Mouse (Mus musculus): ENCODE measurements around the gene Casp9.

Gene Casp9

DNA sequence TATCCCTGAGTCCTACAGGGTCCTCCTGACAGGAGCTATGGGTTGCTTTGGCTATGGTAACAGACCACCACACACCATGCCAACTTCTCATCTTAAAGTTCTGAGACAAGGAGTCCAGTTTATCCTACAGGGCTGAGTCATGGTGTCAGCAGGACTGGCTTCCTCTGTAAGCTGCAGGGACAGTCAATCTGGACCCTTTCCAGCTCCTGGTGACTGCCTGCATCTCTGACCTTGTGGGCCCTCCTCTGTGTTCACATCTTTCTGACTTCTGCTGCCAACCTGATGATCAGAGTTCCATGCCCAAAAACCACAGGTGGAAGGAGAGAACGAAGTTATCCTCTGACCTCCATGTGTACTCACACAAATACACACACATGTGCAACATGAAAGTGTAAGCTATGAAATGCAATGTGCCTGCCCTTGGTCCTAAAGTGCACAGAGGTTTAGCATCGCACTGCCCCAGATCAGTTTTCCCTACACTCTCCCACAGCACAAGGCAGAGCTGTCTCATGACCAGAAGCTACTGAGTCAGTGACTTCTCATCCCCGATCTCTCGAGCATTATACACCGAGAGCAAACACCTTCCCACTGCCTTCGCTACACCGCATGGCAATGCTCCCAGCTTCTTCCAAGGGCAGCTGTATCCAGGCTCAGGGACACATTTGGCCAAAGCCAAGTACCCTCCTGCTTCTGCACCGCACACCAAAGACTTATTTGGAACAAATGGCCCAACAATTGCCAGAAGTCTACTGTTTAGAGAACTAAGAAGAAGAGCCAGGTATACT is 12.0 kb upstream of the Casp9 start:
- DNase-seq, result no peak

DNA sequence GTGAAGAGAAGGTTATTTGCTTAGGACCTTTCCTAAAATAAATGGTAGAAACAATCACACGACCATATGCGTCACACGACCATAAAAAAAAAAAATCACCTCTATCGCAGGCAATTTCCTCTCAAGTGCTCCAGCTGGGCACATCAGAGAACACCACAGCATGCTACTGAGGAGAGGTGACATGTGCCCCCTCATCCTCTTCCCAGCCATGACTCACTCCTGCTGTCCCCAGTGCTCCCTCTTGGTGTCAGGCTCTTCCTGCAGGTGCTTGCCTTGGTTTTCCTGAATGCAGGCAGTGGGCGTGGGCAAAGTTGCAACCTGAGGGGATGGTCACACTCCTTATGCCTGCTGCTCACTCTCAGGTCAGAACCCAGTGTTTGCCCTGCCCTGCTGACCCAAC is 8.6 kb upstream of the Casp9 start:
- DNase-seq, result no peak

DNA sequence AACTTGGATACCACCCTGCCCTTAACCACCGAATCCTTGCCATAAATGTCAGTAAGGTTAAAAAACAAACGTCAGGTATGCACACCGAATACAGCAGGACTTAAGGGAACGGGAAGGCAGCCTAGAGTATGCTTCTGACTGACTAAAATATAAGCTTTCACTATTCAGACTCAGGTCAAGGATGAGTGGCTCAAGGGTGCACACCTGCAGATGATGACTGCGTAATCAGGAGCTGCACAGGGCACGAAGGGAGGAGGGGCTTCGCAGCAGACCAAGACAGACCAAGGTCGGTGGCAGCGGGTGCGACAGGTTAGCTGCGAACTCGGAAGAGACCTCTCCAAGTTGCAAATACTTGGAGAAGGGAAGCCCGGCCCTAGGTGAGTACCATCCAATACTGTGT is 7.3 kb upstream of the Casp9 start:
- no peak for DNase-seq

DNA sequence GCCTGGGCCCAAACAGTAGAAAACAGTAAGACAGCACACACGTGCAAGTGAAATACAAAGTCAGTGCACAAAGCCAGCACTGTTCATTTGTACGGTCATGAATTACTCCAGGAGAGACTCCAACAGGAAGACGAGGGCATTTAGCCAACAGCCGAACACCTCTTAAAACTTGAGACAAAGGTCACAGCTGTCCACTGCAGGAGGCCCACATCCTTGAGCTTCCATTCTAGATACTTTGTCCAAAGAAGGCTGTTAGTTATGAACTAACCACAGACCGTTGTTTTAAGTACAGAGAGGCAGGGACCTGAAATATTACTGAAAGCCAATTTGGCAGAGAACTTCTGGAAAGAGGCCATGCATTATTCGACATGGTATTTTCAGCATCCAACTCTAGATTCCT is 6.4 kb upstream of the Casp9 start:
- no peak for DNase-seq

DNA sequence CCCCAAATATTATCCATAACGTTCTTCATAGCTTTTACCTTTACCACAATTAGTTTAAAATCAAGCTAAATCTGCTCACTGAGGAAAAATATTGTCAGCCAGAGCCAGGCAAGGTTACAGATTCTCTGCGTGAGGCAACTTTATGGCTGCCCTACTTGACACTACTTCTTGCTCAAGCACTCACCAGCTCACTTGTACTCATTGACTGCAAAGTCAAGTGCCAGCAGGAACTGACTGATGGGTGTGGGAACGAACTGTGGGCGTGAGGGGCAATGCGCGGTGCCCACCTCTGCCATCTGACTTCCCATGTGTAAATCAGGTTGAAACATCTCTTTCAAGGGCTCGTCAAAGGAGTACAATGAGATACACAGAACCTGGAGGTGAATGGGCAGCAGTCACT is 6.0 kb upstream of the Casp9 start:
- no peak for DNase-seq

DNA sequence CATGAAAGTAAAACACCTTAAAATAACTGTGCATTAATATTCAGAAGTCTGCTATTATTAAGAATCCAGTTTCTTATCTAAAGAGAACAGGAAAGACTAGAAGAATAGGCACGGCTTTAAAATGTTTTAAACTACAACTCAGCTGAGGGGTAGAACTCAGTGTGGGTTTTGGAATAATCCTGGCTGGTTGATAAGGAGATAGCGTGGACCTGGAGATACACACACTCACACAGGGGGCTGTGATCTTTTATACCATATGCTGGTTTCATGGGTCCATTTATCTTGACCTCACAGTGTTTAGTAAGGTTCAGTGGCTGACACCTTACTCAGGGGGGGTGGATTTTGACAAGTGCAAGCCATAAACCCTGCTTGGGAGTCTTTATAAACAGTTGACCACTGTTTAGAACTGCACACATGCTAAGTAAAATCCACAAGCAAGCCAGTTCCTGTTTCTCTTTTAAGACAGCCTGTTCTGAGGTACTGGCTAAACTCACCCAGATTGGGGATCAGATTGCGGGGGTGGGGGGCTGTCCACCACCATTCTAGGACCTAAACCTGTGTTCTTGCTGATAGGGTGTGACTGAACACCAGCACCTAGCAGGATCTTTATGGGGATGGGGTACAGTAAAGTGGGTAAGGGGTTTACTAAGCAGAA is 3.7 kb upstream of the Casp9 start:
- DNase-seq, result no peak

DNA sequence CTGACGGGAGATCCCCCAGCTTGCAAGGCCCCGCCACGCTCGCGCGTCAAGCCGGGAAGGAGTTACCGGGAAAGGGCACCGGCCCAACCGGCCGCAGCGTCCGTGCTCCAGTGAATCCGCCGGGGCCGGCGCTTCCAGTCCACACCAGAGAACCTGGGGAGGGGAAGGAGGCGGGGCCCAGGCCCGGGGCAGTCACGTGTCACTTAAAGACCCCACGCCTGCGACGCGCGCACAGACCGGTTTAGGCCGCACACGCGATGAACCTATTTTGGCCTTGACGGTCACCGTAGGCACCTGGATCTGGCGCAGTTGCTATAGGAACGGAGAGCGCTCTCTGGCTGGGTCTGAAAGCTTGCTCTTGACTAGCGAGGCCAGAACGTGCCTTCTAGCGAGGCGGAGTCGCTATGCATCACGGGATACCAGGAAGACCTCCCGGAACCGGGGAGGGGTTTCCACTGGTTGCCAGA is 2.9 kb upstream of the Casp9 start, which contains the start of gene Dnajc16:
TSS of gene Dnajc16 (minus strand) at position 408 of the 467 bp plus-strand sequence.
- DNase-seq, result peak; percentile 95 to 98

DNA sequence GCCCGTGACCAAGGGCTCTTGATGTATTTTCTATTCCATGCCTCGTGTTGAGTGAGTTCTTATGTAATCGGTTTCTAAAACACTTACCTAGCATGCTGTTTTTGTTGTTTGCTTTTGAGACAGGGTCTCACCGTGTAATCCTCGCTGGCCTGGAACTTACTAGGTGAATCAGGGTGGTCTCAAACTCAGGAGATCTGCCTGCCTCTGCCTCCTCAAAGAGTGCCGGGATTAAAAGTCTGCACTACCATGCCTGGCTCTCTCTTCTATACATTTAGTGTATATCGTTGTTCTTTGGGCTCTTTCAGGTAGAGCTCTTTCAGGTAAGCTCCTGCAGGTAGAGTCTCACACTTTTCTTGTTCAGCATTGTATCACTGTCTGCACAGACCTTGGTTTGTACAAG is 1.9 kb upstream of the Casp9 start:
- DNase-seq, result no peak

DNA sequence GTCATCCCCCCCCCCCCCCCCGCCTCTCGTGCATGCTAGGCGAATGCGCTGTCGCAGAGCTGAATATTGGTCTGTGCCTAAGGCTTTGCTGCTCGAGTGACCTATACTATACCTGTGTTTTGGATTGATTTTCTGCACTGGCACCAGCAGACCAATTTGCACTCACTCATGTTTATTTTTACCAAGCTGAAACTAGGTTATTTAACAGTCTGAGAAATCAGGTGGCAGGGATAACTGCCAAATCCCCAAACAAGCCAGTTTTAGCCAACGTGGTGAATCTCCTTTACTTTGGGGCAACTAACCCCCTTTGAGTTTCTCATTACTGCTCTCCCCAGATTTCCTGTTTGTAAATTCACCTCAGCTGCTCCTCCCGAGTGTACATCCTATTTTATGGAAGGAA is 1.5 kb upstream of the Casp9 start:
- DNase-seq, result peak; percentile 44 to 49

DNA sequence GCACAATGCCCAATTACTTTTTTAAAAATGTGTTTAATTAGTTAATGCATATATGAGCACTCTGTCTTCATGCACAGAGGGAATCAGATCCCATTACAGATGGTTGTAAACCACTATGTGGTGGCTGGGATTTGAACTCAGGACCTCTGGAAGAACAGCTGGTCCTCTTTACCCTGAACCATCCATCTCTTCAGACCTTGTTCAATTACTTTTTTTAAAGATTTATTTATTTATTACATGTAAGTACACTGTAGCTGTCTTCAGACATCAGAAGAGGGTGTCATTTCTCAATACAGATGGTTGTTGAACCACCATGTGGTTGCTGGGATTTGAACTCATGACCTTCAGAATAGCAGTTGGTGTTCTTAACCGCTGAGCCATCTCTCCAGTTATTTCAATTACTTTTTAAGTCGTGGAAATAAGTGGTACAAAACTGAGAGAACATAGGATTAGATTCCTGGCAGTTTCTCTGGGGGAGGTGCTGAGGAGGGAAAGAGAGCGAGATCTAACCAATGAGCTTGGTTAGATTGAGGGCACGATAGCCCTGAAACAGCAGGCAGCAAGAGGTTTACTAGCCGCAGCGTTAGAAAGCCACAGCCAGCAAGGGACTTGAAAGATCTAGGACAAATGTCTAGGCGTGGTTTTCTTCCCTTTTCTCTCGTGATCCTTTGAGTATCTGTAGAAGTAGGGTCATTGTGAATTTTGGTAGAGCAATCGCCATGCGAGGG is 694 bp upstream of the Casp9 start:
- no peak for DNase-seq

DNA sequence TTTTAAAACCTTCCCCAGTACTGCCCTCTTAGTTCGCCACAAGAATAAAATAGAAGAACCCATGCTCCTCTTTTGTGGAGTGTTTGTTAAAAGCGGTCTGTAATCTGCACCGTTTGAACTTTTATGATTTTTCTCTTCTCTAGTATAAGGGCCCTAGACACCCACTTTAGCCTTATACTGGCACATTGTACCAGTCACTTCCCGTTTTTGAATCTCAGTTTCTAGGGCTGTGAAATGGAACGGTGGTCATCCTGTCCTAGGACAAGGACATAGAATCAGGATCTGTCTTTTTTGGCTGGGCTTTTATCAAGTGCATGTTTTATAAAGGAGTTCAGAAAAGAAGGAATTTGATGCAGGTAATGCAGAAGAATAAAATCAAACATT is 732 bp downstream of the Casp9 start:
- DNase-seq, result no peak

DNA sequence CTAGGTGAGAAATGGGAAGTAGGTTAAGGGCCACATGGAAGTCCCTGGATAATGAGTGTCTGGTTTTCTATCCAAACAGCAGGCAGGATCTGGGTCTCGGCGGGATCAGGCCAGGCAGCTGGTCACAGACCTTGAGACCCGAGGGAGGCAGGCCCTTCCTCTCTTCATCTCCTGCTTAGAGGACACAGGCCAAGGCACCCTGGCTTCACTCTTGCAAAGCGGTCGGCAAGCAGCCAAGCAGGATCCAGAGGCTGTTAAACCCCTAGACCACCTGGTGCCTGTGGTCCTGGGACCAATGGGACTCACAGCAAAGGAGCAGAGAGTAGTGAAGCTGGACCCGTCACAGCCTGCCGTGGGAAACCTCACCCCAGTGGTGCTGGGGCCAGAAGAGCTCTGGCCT is 2.9 kb downstream of the Casp9 start:
- peak in 1 of 2 experiments; percentile 11 for DNase-seq

DNA sequence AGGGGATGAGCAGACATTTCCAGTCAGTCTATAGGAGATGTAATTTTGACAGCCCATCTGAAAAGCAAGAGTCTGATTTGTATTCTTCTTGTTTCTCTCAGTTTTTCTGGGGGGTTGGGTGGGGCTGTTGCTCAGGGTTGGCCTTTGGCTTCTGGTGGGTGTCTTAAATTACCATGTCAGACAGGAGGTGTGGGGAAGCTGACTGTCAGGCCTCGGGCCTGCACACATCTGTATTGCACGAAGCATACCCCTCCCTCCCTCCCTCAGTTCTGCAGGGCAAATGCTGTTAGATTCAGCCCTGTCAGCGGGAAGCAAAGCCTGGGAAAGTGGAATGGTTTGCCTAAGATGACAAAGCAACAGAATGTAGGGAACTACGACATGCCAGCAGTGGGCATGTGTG is 3.5 kb downstream of the Casp9 start:
- no peak for DNase-seq

DNA sequence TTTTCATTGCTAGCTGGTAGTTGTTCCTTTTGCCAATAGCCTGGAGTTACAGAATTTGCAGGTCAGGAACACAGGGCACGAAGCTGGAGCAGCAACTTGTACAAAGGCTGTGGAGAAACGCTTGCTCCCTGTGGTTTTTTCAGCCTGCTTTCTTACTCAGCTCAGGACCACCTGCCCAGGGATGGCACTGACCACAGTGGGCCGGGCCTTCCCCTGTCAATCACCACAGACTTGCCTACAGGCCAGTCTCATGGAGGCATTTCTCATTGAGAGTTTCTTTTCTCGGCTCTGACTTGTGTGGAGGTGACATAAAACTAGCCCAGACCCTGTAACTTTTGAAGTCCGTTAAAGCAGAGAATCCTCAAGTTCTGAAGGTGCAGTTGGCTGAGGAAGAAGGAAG is 4.1 kb downstream of the Casp9 start:
- no peak for DNase-seq

DNA sequence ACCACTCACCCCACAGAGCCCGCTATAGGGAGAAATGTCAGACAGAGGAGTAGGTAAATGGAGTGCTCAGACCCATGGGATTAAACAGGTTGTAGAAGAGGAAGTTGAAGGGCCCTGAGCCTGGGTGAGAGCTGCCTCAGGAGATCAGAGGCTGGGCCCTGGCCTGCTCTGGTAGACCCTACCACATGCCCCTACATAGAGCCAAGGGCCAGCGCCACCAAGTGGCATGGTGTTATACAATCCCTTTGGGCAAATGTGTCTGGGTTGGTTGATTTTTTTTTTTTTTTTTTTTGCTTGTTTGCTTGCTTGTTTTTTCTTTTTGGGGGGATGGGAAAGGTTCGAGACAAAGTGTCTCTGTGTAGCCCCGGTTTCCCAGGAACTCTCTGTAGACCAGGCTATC is 10.7 kb downstream of the Casp9 start:
- DNase-seq, result no peak

DNA sequence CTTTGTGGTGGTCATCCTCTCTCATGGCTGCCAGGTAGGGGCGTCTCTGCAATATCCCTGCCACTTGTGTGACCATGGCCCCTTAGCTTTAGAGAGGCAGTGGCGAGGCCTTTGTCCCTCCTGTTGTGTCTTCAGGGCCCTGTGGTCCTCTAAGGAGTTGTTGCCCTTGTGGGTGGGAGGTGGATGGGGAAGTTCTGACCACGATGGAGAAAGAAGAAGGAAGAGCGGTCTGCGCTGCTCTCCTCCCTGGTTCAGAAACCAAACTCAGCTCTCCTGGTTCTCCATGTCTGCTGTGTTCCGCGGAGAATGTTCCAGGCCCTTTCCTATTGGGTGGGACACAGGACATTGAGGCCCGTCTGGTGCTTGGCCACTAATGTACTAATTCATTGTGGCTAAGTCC is 12.5 kb downstream of the Casp9 start:
- no peak for DNase-seq

DNA sequence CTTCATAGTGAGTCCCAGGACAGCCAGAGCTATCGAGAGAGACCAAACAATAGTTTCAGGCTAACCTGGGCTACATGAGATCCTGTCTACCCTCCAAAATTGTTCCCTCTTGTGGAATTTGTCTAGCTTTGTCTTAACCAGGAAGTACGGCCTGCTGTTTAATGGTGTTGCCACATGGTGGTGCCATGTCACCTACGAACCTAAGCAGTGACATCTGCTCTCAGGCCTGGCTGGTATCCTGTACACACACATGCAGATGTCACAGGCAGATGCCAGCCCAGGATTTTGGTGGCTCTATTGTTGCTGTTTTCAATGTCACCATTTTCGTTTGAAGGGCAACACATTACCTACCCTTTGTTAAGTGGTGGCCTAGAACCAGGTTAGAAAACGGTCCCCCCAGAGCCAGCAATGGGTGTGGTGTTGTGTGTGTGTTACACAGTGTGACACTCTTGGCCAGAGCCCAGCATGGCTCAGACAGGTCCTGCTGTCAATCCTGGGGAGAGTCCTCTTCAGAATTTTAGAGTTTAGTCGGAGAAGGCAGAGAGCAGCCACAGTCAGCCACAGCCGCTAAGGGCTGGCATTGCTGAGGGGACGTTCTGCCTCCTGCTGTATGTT is 16.5 kb downstream of the Casp9 start:
- peak in 1 of 2 experiments; percentile 17 for DNase-seq

DNA sequence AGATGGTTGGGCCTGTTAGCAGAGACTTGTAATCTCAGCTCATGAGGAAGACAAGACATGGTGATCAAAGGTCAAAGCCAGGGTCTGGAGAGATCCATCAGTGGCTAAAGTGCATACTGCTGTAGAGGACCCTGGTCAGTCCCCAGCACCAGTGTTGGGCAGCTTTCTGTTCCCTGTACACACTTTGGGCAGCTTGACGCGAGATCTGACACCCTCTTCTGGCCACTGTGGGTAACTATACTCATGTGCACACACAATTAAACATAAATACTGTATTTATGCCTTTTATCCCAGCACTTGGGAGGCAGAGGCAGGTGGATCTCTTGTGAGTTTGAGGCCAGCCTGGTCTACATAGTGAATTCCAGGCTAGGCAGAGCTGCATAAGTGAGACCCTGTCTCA is 17.6 kb downstream of the Casp9 start:
- DNase-seq, result no peak

DNA sequence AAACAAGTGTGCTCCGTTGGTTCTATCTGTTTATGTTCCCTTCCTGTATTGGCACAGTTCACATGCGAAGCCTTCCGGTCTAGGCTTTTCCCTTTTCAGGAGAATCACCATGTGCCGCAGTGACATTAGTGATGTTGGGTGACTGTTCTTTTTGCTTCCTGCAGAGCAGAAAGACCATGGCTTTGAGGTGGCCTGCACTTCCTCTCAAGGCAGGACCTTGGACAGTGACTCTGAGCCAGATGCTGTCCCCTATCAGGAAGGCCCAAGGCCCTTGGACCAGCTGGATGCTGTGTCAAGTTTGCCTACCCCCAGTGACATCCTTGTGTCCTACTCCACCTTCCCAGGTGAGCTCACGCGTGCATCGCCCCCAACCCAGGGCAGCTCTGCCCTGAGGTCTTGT is 18.0 kb downstream of the Casp9 start:
- no peak for DNase-seq

DNA sequence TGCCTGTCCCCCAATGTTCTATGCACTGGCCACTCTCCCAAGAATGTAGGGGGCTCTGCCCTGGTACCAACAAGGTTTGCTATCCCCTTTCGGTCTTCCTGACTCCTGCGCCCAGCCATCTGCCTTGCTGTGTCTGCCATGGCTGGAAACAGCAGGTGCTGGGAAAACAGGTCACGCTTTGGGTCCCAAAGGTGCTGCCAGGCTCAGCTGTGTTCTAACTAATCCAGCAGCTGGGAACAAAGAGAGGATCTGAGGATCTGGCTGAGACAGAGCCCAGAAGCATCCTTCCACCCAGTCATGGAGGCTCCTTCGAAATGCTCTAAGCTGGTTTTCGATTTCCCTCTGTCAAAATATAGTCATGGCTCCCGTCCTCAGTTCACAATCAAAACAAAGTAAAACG is 22.9 kb downstream of the Casp9 start:
- no peak for DNase-seq

DNA sequence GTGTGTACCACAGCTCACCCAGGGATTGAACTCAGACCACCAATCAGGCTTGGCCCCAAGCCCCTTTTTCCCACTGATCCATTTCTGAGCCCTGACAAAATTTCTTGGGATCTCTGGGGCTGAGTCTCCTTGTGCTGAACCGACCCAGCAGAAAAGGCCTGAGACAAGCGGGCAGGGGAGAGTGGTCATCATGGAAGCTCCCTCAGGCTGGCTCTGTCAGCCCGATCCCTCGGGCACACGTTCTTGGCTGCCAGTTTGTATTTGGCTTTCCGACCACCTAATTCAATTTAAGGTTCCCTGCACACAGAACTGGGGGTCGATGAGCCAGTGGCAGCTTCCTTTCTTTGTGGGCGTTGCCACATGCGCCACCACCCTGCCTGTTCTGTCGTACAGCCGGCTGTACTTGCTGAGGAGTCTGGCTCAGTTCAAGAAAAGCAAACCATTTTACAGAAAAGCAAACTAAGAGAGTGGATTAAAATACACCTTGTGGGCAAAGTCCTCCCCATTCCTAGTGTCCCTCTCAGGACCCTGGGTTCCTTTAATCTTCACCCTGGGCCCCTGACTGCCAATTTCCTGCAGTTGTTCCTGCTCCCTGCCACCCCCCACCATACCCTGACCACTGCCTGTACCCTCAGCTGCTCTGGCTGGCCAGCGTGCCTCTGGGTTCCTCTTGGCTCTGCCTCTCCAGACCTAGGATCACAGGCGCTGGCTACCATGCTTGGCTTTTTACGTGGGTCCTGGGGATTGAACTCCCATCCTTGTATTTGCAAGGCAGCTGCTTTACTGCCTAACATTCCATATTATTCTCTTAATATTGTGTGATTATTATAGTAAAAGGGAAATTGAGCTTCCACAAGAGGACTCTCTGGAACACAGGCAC is 23.6 kb downstream of the Casp9 start:
- DNase-seq, result no peak

DNA sequence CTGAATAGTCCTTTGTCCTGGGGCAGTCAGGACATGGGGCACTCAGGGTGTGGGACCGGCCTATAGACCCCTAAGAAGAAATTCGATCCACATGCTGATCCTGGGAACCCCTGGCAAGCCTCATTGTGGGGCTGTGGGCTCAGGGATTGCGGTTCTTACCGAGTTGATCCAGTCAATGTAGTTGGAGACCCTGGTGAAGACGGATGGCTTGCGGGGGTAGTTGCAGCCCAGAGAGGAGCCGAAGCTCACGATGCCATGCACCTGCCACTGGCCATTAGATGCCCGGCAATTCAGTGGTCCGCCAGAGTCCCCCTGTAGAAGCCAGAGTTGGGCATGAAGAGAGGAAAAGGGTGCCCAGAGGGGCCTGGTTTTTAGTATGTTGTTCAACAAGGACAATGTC is 24.3 kb downstream of the Casp9 start:
- no peak for DNase-seq
